Mouse (Mus musculus): ENCODE measurements around the gene Dlk2.

Gene Dlk2

DNA sequence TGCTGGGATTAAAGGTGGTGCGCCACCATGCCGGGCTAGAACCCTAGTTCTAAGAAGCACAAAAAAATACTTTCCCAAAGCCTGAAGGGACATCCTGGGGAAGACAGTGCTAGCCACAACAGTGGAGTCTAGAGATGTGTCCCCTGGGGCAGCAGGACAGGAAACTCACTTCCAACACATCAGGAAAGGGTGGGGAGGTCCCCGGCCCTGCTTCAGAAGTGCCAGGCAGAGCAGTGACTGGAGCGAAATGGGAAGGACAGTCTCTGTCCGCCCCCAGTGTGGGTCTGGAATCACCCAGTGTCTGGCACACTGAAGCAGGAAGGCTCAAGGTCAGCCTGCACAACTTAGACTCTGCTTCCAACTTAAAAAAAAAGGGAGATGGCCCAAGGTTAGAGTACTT lies 24.5 kb upstream of the Dlk2 start:
- DNase-seq (ENCODE audit: low spot score in 2 of 2), result no peak

DNA sequence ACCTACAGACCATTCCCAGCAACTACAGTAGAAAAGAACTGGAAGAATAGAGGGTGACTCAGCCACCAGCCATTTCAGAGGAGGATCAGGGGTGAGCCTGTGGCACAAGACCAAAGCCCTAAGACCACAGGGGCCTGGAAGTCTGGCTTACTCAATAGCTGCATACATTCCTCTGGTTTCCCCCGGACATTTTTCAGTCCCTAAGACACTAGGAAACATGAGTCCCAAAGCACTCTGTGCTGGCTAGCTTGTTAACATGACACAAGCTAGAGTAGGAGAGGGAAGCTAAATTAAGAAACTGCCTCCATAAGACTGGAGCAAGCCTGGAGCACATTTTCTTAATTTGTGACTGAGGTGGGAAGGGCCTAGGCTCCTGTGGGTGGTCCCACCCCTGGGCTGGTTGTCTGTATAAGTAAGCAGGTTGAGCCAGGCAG lies 23.4 kb upstream of the Dlk2 start:
- DNase-seq (ENCODE audit: low spot score in 2 of 2), result no peak

DNA sequence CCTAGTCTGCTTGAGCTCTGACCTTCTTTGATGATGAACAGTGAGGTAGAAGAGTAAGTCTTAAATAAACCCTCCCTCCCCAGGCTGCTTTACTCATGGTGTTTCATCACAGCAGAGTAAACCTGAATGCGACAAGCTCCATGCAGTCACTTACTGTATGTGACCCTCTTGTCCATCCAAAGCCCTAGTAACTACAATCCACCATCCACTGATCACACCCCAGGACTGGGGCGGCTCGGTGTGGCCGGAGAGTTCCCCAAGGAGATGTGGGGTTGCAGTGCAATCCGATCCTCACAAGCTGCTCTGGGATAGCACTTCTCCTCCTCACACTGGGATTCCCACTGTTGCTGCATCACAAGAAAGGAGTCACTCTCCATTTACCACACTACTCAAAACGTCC lies 22.8 kb upstream of the Dlk2 start:
- no peak for DNase-seq (ENCODE audit: low spot score in 2 of 2)

DNA sequence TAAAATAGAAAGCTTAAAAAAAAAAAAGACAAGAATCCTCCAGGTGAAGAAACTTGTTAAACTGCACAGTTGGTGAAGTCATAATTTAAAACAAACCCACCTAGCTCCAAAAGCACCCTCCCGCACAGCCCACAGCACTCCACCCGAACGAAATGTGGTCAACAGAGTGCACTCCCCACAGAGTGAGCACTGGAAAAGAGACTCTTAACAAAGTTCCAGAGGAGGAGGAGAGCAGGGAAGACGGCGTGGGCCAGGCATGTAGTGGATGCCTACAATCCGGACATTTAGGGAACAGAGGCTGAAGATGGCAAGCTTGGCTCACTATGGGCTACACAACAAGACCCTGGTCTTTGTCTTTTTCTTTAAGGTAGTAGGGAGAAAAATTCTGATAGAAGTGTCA lies 22.2 kb upstream of the Dlk2 start:
- DNase-seq (ENCODE audit: low spot score in 2 of 2), result no peak

DNA sequence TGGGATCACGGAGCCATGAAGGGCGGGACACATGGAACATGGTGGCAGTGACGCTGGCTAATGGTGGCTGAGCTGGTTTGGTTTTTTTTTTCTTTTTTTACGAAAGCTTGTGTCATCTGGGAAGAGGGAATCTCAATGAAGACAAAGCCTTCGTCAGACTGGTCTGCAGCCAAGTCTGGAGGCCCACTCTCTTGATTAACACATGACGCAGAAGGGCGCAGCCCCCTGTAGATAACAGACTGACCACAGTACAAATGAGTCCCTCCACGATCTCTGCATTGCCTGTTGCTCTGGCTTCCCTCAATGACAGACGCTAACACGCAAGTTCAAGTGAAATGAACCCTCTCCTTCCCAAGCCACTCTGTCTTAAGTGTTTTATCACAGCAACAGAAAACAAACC lies 21.7 kb upstream of the Dlk2 start:
- no peak for DNase-seq (ENCODE audit: low spot score in 2 of 2)

DNA sequence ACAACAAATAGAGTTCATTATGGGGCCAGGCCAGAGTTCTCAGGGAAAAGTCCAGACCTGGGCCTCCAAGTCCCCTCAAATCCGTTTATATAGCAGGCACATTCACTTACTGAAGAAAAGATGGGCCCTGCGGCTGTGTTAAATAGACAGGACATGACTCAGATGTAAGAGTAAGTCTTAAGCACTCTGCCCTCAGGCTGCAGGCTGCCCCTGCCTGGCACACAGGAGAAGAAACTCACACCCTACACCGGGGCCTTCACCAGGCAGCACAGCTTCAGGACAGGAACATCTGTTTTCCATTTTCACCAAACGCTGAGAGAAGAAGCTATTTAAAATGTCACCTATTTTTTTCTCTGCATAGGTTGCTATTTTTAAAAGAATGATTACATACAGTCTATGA lies 19.6 kb upstream of the Dlk2 start:
- no peak for DNase-seq (ENCODE audit: low spot score in 2 of 2)

DNA sequence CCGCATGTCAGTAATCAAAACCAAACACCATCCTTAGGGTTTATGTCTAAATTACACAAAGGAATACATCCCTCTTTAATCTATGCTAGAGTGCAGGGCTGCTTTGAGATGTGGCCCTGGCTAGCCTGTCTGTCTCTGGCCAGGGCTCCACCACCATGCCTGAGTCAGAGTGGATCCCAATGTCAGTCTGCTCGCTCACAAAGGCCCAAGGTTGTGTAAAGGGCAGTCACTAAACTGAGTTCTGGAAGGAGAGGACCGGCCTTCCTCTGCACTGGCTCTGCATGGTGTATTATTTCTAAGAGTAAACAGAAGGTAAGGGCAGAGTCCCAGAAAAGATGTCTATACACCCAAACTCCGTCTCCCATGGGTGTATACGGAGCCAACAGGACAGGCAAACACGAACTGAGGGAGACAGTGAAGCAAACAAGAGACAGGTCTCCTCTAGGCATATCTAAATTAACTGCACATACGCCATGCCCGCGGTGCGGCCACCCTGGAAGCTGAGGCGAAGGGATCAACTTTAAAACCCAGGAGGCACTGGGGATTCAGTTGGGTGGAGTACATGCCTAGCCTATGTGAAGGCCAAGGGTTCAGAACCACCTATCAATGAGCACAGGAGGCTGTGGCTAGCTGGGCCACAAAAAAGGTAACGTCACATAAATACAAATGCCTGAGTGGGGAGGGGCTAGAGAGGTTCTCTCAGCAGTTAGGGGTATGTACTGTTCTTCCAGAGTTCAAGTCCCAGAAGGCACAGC lies 19.0 kb upstream of the Dlk2 start:
- no peak for DNase-seq (ENCODE audit: low spot score in 2 of 2)

DNA sequence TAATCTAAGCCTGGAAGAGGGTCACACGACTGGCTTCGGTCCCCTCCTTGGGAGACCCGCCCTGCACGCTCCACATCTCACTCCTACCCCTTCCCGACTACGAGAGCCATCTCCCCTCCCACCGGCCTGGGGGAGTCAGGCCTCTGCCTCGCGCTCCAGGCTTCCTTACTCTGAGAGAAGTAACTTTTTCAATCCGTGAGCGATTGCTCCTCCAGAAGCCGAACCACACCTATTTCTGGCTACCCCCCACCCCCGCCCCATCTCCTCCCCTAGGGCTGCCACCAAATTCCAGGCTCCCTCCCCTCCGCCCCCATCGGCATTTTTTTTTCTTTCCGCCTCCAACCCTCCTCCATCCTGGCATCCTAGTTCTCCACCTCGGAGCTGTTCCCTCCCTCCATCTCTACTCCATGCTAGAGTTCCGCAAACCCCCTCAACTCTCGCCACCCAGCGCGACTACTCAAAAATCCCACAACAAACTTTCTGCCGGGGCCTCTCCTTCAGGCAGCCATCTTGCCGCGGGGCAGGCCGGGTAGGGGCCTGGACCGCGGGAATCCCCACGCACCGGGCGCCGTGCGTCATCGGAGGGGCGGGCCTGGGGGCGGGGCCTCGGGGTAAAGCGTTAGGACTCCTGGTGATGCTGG lies 14.6 kb upstream of the Dlk2 start, which contains the start of gene Tjap1:
Gene Tjap1, minus strand, starts transcription at position 544 of the 641 bp plus-strand sequence.
- DNase-seq (ENCODE audit: low spot score in 2 of 2), result peak; percentile 69 to 78

DNA sequence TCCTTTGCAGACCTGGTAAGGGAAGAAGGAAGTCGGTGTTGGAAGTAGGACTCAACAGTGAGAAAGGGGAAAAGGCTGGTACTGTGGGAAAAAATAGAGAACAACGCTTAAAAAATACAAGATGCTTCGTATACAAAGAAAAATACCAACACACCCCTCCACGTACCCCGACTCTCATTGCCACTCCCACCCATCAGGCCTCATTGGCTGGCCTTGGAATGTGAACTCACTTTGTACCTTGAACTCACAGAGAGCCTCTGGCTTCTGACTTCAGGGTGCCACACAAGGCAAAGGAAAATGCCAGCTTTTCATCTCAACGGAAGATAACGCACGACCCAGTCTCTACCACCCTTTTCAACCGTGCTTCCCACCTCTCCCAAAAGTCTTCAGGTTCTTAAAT lies 14.1 kb upstream of the Dlk2 start:
- DNase-seq (ENCODE audit: low spot score in 2 of 2), result no peak

DNA sequence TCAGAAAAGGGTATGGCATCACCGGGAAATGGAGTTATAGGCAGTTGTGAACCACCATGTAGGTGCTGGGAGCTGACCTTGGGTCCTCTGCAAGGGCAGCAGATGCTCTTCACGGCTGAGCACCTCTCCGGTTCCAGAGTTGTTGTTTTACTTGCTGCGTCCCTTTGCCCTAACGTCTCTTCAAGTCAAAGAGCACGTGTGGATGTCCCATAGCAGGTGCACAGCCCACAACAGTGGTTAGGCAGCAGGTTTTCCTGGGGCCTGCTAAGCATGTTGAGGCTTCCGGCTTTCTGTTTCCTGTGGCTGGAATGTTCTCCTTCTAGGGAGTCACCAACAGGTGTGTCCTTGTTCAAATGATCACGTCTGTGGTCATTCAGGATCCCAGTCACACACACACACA lies 13.3 kb upstream of the Dlk2 start:
- peak in 1 of 2 experiments; percentile 22 for DNase-seq (ENCODE audit: low spot score in 2 of 2)

DNA sequence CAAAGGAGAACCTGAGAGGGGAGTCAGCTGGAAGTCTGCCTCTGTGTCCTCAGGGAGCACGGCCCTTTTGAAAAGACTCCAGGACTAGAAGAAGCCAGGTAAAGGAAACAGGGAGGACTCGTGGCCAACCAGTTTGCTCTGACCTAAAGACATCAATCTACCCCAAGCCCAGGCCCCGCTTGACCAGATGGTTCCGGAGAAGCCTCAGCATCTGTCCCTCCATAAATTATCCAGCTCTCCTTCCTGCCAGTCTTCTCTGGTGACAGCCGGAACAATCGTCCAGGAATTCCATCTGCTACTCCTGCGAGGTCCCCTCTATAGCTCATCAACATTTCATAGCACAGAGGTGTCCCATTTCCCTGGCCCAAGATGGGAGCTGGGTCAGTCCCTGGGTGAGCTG lies 12.6 kb upstream of the Dlk2 start:
- DNase-seq (ENCODE audit: low spot score in 2 of 2), result no peak

DNA sequence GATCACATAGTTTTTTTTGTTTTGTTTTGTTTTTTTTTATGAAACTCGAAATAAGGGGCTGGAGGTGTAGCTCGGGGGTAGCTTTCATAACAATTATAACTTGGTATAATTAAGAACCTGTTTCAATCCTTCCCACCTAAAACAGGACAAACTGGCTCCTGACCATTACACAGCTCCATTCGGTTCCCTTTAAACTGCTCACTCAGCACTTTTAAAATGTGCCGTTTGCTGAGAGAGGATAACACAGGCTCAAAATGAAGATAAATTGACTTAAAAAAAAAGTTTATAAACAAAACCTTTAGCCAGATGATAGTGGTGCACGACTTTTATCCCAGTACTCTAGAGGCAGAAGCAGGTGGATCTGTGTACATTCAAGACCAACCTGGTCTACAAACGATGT lies 11.8 kb upstream of the Dlk2 start:
- no peak for DNase-seq (ENCODE audit: low spot score in 2 of 2)

DNA sequence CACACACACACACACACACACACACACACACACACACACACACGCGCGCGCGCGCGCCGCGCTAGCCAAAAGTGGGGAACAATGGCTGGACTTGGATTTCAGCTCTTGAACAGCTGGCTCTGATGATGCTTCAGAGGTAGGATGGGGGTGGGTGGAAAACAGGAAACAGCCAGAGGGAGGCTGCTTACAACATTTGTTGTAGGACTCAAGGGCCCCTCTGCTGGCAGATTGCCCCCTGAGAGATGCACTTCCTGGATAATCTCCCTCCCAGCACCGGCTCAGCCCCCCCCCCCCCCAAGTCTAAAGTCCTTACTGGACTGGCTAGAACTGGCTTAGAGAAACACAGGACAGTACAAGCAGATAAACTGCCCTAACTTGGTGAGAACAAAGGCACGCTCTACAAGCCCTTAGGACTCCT lies 9.5 kb upstream of the Dlk2 start:
- DNase-seq (ENCODE audit: low spot score in 2 of 2), result no peak

DNA sequence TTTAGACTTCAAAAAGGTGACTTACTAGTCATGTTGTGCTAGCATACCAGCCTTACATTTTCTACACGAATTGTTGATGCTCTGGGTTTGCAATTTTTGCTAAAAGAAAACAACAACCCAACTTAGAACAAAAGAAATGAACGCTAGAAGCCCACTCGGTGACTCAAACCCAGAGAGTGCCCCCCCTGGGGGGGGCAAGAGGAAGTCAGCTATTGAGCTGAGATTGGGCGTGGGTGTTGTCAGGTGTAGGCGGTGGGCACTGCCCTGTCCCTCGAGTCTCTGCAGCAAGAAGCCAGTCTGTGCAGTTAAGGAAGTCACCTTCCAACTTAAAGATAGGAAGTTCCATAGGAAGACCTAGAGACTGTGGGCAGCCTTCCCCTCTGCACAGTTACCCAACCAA lies 620 bp upstream of the Dlk2 start:
- DNase-seq (ENCODE audit: low spot score in 2 of 2), result no peak

DNA sequence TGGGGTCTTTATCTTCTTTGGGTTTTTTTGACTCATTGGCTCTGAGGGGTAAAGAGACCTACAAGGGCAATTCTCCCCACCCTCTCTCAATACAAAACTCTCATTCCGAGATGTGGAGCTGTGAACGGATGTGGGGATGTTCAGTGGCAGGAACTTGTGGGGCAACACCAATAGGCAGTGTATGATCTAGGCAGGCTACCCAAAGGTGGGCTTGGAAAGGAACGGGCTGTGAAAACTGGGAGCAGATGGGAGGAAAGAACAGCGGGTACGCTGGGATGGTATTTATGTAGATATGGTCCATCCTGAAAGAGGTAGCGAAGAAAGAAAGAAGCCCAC lies 225 bp upstream of the Dlk2 start:
- no peak for DNase-seq (ENCODE audit: low spot score in 2 of 2)

DNA sequence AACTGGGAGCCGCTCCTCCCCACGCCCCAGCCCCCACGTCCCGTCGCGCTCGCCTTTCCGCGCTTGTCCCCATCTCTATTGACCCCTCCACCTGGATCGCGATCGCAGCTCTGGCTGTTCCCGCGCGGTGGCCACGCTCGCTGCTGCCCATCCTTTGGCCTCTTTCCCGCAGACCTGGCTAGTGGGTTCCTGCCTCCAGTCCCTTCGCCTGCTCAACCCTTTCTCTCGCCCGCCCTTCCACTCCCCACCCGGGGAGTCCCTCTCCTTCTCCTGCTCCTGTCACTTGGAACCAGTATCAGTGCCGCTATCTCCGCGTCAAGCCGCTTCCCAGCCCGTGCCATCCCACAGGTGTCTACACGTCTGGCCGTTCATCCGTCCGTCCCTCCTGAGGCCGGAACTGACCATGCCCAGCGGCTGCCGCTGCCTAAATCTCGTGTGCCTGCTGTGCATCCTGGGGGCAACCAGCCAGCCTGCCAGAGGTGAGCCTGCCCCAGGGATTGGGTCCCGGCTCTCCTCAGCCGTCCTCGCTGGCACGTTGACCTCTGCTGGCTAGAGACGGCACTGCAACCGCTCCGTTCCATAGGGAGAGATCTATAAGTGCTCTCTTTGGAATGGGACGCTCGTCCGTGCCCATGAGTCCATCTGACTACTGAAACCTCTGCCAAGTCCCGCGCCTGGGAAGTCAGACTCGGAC lies 1.1 kb downstream of the Dlk2 start:
- peak; percentile 56 to 78 for DNase-seq (ENCODE audit: low spot score in 2 of 2)

DNA sequence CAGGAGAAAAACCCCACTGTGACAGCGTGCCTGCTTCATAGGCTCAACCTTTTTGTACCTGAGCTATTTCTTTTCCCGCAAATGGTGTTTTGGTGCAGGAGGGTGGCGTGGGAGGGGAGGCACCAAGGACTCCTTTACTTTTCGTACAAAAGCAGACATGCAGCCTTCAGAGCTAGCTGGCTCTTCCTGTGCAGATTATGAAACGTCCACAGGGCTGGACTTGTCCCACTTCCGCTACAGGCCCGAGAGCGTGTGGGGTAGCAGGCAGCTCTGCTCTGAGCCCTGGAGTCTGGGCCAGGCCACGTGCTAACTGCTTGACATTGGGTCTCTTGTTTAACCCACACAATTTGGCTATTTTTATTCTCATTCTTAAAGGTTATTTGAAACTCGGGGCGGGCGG lies 4.7 kb downstream of the Dlk2 start:
- DNase-seq (ENCODE audit: low spot score in 2 of 2), result no peak

DNA sequence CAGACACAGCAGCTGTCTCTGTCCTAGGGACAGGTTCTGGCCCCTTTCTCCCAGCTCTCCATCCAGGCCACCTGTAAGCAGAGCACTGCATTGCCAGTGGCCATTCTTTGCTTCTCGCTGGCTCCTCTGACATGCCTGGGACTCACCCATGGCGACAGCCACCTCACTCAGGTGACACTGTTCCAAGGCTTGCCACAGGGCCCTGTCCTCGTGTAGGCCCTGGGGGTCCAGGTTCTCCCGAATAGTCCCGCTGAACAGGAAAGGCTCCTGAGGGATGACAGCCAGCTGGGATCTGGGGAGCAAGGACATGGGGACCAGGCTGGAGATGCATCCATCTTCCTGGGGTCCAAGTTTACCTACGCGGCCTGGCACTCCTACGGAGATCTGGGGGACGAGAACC lies 7.0 kb downstream of the Dlk2 start:
- DNase-seq (ENCODE audit: low spot score in 2 of 2), result no peak

DNA sequence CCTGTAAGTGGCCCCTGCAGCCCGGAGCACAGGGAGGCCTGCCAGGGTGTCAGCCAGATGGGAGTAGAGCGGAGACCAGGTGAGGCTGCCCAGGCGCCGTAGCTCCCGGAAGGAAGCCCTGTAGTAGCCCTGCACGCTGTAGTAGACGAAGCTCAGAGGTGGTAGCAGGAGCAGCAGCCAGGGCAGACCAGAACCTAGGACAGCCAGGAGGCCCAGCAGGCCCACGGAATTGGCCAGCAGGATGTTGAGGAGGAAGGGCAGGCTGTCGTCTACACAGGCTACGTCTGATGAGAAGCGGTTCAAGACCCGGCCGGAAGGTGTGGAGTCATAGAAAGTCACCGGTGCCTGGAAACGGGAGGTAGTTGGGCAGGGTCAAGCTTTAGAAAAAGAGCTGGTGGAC lies 9.7 kb downstream of the Dlk2 start:
- DNase-seq (ENCODE audit: low spot score in 2 of 2), result no peak

DNA sequence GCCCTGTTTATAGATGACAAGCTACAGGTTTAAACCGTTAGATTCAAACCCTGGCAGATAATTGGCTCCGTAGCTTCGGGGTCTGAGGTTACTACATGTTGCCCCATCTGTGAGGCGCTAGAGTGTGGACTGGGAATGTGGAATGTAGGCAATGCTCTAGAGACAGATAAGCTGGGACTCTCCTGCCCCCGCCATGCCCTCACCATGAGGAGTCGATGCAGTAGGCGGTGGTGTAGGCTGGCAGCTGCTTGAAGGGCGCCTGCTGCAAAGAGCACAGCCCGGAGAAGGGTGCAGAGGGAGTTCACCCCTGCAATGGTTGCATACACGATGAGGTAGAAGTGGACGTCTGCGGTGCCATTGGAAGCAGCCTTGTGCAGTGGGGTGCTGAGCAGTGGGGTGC lies 12.6 kb downstream of the Dlk2 start:
- no peak for DNase-seq (ENCODE audit: low spot score in 2 of 2)

DNA sequence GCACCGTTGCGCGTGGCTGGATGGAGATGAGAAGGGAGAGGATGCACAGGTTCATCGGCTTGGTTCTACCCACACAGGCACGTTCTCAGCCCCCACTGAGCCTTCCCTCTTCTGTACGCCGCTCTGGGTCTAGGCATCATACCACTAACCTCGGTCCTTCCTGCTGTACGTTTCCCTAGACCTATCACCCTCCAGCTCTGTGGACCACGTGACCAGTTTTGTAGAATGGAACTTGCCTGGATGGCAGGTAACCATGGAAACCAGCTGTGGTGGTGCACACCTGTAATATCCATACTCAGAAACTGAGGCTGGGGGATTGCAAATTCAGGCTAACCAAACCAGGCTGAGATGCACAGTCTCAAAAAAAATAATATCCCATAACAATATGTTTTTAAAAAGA lies 13.3 kb downstream of the Dlk2 start:
- no peak for DNase-seq (ENCODE audit: low spot score in 2 of 2)

DNA sequence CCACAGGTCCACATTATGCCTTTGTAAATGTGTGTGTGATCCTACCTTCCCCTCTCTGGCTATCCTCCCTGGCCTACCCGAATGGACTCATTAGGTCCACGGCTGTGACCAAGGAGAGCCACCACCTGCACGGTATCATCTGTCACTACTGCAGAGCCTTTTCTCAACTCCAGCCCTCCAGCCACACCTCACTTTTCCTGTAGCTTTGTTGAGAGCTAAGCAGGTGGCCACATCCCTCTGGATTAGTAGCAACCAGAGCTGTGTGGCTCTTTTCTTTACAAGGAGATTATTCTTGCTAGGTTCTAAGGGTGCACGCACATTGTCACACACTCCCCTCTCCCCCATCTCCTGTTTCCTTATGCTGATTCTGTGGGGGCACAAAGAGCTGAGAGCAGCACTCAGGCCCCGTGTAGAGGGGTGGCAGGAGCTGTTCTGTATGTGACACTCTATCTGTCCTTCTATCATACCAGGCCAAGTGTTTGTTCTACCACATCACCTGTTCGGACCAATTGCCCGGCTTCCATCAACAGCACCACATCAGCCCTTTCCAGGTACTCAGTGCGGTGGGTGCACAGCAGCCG lies 16.0 kb downstream of the Dlk2 start:
- DNase-seq (ENCODE audit: low spot score in 2 of 2), result no peak

DNA sequence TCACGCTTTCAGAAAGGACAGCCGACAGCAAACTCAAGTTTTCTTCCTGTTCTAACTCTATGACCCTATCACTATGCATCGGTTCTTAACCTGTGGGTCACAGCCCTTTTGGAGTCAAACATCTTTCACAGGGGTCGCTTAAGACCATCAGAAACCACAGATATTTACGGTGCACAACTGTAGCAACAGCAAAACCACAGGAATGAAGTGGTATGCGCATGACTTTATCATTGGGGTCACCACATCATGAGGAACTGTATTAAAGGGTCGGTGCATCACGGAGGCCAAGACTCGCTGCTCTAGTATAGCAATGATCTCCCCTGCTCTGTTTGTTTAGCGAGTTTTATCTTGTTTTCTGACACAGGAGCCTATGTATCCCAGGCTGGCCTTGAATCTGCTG lies 18.6 kb downstream of the Dlk2 start:
- DNase-seq (ENCODE audit: low spot score in 2 of 2), result no peak

Measured in thymus, postnatal 10 days (tissue).